Mouse (Mus musculus): ENCODE results near the gene Bad. TPM values are rescaled to one million over a fixed set of nuclear protein-coding genes. Genes with fewer than 3 reads are reported as not detected.
A peak's percentile ranks its signal among the peaks of the same experiment; 100 is the strongest.
"Not testable (repeated sequence)": the region's sequence is repeated elsewhere in the genome, so short reads cannot be mapped to it uniquely, and the experiment has no call there.

The Bad gene
- 54.9 and 55.7 TPM in 2 replicates for polyA plus RNA-seq (2014; fragmentation: Nextera tagmentation; extraction: Ambion mirVana)

DNA sequence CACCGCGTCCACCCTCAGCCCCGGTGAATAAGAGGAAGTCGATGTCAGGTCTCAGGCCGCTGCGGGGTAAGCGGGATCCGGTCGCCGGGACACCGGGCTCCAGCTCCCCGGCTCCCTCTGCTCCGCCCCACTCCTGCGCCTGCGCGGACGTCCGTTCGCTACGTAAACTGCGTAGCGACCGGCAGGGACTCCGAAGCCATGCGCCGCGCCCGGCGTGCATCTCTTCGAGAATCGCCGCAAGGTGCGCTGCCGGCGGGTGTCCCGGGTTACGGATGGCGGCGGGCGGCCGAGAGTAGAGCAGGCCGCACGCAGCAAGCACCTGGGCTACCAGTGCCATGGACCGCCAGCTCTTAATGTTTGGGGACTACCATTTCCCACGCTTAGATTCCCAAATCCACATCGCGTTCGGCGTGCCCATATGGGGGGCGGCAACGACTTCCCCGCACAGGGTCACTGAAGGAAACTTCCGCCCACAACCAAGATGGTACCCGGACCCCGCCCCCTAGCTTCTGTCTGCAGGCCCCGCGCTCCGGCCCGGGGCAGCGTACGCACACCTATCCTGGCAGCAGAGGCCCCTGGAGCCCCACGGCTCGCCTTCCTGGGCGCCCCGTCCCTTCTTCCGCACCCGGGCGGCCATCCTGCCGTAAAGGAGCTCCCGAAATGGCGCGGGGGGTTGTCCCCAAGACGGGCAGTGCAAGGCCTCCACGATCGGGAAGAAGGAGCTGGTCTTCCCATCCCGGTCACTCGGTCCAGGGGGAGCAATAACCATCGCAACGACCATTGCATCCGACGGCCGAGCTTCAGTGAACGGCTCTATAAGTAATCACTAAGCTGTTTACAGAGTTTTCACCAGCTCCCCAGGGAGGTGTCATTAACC, at the start of gene Bad:
Bad (plus strand) TSS at position 490 of the 877 bp plus-strand sequence.
- Histone ChIP-seq H3K4me2 (peak within 1 kb of the TSS; percentile 79), H3K27ac (ENCODE audit: low read depth, low read length) (peak within 1 kb of the TSS; percentile 96), H3K27me3 (ENCODE audit: control insufficient read depth, insufficient read depth, low read length) (no peaks in the 10 kb centered on the region), H3K9me3 (replicated peaks; ENCODE audit: control insufficient read depth, low read length) (no peaks in the 10 kb centered on the region), H3K4me1 (ENCODE audit: control insufficient read depth, insufficient read depth, low read length) (peaks cover 18% of the 10 kb centered on the region), H3K4me3 (ENCODE audit: low read depth, low read length) (peak within 1 kb of the TSS; percentile 84), H3K36me3 (ENCODE audit: control insufficient read depth, insufficient read depth, low read length) (no peaks in the 10 kb centered on the region), H3K9ac (ENCODE audit: low read depth, low read length) (peak within 1 kb of the TSS; percentile 89)
- peak; percentile 82 for ATAC-seq (replicated peaks; ENCODE audit: insufficient number of reproducible peaks, low FRiP score, low TSS enrichment)
- under 1% methylated on average over 82 of the region's 83 CpGs for WGBS (ENCODE audit: insufficient replicate concordance)

DNA sequence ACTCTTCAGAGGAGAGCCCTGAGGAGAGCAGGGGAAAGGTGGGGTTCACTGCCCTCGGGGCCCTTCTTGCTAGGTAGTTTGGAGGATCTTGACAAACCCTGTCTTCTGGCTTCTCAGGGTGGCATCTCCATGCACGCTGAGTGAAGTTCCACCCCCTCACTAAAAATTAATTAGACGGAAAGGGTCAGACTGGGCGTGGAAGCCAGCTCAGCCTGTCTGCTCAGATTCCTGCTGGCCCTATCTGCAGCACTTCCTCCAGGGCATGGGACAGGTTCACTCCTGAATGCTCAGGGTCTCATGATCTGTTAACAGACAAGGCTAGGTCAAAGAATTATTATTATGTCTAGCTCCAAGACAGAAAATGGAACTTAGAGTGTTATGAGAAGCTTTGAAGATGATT, 49.1 kb upstream of the Bad start:
- Histone ChIP-seq H3K36me3 (ENCODE audit: control insufficient read depth, insufficient read depth, low read length) (no peaks in the 10 kb centered on the region), H3K9ac (ENCODE audit: low read depth, low read length) (no peak overlapping the region), H3K27ac (ENCODE audit: low read depth, low read length) (no peak overlapping the region), H3K4me2 (no peak overlapping the region), H3K9me3 (replicated peaks; ENCODE audit: control insufficient read depth, low read length) (0 out of 2 replicates have a peak, but pooled peaks cover 2% of the 10 kb centered on the region), H3K27me3 (ENCODE audit: control insufficient read depth, insufficient read depth, low read length) (no peaks in the 10 kb centered on the region), H3K4me1 (ENCODE audit: control insufficient read depth, insufficient read depth, low read length) (no peaks in the 10 kb centered on the region), H3K4me3 (ENCODE audit: low read depth, low read length) (no peak overlapping the region)
- 60% methylated on average over 4 of the region's 4 CpGs for WGBS (ENCODE audit: insufficient replicate concordance)
- no peak for ATAC-seq (replicated peaks; ENCODE audit: insufficient number of reproducible peaks, low FRiP score, low TSS enrichment)

DNA sequence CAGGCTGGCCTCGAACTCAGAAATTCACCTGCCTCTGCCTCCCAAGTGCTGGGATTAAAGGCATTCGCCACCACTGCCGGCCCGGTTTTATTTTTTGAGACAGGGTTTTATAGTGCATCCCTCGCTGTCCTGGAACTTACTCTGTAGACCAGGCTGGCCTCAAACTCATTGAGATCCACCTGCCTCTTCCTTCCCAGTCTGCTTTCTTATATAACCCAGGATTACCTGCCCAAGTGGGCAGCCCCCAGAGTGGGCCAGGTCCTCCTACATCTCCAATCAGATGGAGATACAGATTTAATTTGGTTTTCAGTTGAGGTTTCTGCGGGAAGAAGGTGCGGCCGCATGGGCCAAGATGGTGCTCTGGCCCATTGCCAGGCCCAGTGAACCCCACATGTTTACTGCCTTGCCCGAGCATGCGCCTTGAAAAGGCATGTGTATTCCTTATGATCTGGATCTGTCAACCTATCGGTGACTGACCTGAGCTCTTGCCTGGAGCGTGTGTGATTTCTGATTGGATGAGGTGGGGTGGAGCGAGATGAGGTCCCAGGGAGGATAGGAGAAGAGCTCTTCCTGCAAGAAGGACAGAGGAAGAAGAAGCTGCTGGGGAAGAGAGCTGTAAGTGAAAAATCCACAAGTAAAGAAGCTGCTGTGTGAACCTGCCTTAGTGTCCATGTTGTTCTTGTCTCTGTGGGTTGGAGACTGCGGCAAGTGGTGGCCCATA, 47.8 kb upstream of the Bad start:
- no peak for ATAC-seq (replicated peaks; ENCODE audit: insufficient number of reproducible peaks, low FRiP score, low TSS enrichment)
- 85% methylated on average over 14 of the region's 14 CpGs for WGBS (ENCODE audit: insufficient replicate concordance)
- H3K9me3 ChIP-seq (replicated peaks; ENCODE audit: control insufficient read depth, low read length): 0 out of 2 replicates have a peak, but pooled peaks cover 2% of the 10 kb centered on the region

DNA sequence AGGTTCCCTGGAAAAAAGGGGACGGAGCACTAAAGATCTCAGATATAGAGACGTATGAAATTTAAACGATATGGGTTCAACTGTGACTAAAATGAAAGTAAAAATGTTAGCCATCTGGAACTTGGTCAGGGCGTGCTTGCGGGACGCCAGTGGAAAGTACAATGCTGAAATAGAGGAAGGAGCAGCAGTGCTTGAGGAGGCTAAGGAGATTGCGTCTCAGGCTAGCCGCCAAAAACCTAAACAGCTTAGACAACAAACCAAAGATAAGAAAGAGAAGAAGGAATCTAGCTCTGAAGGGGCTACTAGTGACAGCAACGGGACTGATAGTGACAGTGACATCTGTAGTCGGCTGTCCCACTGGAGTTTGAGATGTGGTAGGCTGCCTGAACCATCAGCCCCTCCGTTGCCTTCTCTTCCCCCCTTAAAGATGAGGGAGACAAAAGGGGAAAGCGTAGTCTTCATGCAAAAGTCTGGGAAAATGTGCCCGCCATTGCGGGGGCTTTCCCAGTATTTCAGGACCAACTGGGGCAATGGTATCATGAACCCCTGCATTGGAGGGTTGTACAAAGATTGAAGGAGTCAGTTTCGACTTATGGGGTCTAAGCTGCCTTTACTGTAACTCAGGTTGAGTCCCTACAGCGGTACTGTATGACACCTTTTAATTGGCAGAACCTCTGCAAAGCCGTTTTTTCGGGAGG, 45.9 kb upstream of the Bad start:
- H3K4me1 ChIP-seq (ENCODE audit: control insufficient read depth, insufficient read depth, low read length); H3K27me3 ChIP-seq (ENCODE audit: control insufficient read depth, insufficient read depth, low read length); H3K4me3 ChIP-seq (ENCODE audit: low read depth, low read length); H3K36me3 ChIP-seq (ENCODE audit: control insufficient read depth, insufficient read depth, low read length); H3K4me2 ChIP-seq; ATAC-seq (replicated peaks; ENCODE audit: insufficient number of reproducible peaks, low FRiP score, low TSS enrichment); H3K9ac ChIP-seq (ENCODE audit: low read depth, low read length); H3K27ac ChIP-seq (ENCODE audit: low read depth, low read length); H3K9me3 ChIP-seq (replicated peaks; ENCODE audit: control insufficient read depth, low read length): not testable (repeated sequence)
- WGBS (ENCODE audit: insufficient replicate concordance): 77% methylated on average over 18 of the region's 18 CpGs

More for the DNA sequence above, 47.8 kb upstream of the Bad start:
- Histone ChIP-seq H3K4me2 (no peak overlapping the region), H3K9ac (ENCODE audit: low read depth, low read length) (no peak overlapping the region), H3K36me3 (ENCODE audit: control insufficient read depth, insufficient read depth, low read length) (no peaks in the 10 kb centered on the region), H3K27me3 (ENCODE audit: control insufficient read depth, insufficient read depth, low read length) (no peaks in the 10 kb centered on the region), H3K4me1 (ENCODE audit: control insufficient read depth, insufficient read depth, low read length) (no peaks in the 10 kb centered on the region), H3K27ac (ENCODE audit: low read depth, low read length) (no peak overlapping the region), H3K4me3 (ENCODE audit: low read depth, low read length) (no peak overlapping the region)

DNA sequence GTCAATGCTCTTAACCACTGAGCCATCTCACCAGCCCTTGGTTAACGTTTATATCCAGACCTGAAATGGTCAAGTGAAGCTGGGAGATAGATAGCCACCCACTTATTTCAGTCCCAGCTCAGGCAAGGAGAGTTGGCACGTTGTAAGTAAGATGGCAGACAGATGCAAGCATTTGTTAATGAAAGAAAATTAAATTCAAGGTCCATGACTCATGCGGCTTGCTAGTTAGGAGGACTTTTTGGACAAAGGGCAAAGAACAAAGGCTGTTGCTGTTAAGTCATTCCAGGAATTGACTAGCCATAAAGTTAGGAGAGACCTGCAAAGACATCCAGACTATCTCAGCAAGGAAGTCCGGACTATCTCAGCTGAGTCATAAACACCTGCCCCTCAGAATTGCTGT, 42.0 kb upstream of the Bad start:
- ATAC-seq (replicated peaks; ENCODE audit: insufficient number of reproducible peaks, low FRiP score, low TSS enrichment): no peak
- peaks cover 2% of the 10 kb centered on the region; the same call in 1 of the 2 replicates for H3K9me3 ChIP-seq (replicated peaks; ENCODE audit: control insufficient read depth, low read length)
- no peaks in the 10 kb centered on the region for H3K4me1 ChIP-seq (ENCODE audit: control insufficient read depth, insufficient read depth, low read length)
- H3K27ac ChIP-seq (ENCODE audit: low read depth, low read length): no peak overlapping the region
- H3K4me2 ChIP-seq: no peak overlapping the region
- no peak overlapping the region for H3K9ac ChIP-seq (ENCODE audit: low read depth, low read length)
- no peaks in the 10 kb centered on the region; the same call in 1 of the 2 replicates for H3K36me3 ChIP-seq (ENCODE audit: control insufficient read depth, insufficient read depth, low read length)
- no peak overlapping the region for H3K4me3 ChIP-seq (ENCODE audit: low read depth, low read length)
- H3K27me3 ChIP-seq (ENCODE audit: control insufficient read depth, insufficient read depth, low read length): no peaks in the 10 kb centered on the region
- 74% methylated on average over 4 of the region's 4 CpGs for WGBS (ENCODE audit: insufficient replicate concordance)

DNA sequence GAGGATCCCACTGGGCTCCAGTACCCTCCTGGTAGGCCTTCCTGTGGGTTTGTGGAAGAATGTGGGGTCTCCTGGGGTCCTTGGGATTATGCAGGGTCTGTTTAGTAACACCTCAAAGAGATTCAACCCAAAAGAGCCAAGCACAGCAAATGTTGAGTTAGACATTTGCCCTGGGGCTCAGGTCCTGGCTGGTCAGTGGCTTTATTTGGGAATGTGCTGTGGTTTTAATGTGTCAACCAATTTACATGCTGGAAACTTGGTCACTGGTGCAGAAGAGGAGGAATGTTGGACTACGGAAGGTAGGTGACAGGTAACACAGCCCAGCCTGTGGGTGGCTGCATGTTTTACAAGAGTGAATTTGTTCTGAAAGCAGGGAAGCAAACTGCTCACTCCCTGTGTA, 38.6 kb upstream of the Bad start:
- no peak overlapping the region for H3K4me3 ChIP-seq (ENCODE audit: low read depth, low read length)
- peaks cover 10% of the 10 kb centered on the region for H3K36me3 ChIP-seq (ENCODE audit: control insufficient read depth, insufficient read depth, low read length)
- H3K27me3 ChIP-seq (ENCODE audit: control insufficient read depth, insufficient read depth, low read length): no peaks in the 10 kb centered on the region
- H3K9me3 ChIP-seq (replicated peaks; ENCODE audit: control insufficient read depth, low read length): no peaks in the 10 kb centered on the region; the same call in 1 of the 2 replicates
- no peak overlapping the region for H3K27ac ChIP-seq (ENCODE audit: low read depth, low read length)
- 85% methylated on average over 1 of the region's 1 CpGs for WGBS (ENCODE audit: insufficient replicate concordance)
- ATAC-seq (replicated peaks; ENCODE audit: insufficient number of reproducible peaks, low FRiP score, low TSS enrichment): no peak
- no peak overlapping the region for H3K9ac ChIP-seq (ENCODE audit: low read depth, low read length)
- no peak overlapping the region for H3K4me2 ChIP-seq
- peaks cover 2% of the 10 kb centered on the region for H3K4me1 ChIP-seq (ENCODE audit: control insufficient read depth, insufficient read depth, low read length)

DNA sequence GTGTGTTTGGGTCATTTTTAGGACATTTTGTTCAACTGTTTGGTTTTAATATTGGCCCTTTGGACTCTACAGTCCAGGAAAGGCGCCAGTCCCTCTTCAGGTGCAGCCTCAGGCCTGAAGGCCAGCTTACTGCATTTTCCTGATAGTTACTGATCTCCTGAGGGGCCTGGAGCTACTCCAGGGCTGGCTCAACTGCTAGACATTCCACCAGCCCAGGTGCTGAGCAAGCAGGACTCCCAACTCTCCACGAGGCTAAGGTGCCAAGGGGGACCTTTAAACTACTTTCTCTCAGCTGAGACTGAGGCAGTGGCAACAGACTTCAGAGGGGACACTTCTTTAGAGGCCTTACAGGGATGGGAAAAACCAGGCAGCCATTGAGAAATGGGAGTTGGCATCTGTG, 36.8 kb upstream of the Bad start:
- H3K4me2 ChIP-seq: no peak overlapping the region
- H3K27me3 ChIP-seq (ENCODE audit: control insufficient read depth, insufficient read depth, low read length): no peaks in the 10 kb centered on the region
- peaks cover 10% of the 10 kb centered on the region for H3K36me3 ChIP-seq (ENCODE audit: control insufficient read depth, insufficient read depth, low read length)
- H3K27ac ChIP-seq (ENCODE audit: low read depth, low read length): no peak overlapping the region
- 78% methylated on average over 2 of the region's 2 CpGs for WGBS (ENCODE audit: insufficient replicate concordance)
- H3K9me3 ChIP-seq (replicated peaks; ENCODE audit: control insufficient read depth, low read length): no peaks in the 10 kb centered on the region; the same call in 1 of the 2 replicates
- H3K9ac ChIP-seq (ENCODE audit: low read depth, low read length): no peak overlapping the region
- ATAC-seq (replicated peaks; ENCODE audit: insufficient number of reproducible peaks, low FRiP score, low TSS enrichment): no peak
- H3K4me1 ChIP-seq (ENCODE audit: control insufficient read depth, insufficient read depth, low read length): peaks cover 9% of the 10 kb centered on the region
- no peak overlapping the region for H3K4me3 ChIP-seq (ENCODE audit: low read depth, low read length)

DNA sequence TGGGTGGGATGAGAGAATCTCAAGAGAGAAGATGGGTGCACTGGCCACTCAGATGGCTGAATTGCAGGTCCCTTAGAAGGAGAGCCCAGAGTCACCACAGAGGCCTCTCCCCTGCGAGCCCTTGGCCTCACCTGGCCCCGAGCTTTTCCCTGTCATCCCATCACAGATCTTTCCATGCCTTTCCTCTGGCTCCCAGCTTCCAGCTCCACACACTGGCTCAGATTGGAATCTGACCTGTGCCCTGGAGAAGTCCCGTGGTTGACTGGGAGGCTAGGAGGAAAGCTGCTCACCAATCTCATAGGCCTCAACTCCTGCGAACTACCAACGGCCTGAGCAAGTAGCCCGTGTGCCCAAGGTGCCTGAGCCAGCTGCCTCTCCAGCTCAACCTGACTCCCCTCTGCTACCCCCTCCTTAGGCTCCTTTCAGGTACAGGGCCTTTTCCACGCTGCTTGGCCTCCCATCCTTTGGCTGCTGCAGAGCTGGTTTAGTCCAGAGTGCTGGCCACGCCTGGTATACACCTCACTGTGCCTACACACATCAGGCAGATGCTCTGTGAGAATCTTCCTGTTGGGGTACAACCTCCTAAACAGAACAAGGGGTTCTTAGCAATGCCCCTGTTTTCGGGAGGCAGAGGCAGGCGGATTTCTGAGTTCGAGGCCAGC, 36.0 kb upstream of the Bad start:
- peaks cover 9% of the 10 kb centered on the region for H3K4me1 ChIP-seq (ENCODE audit: control insufficient read depth, insufficient read depth, low read length)
- no peak overlapping the region for H3K9ac ChIP-seq (ENCODE audit: low read depth, low read length)
- 88% methylated on average over 11 of the region's 11 CpGs for WGBS (ENCODE audit: insufficient replicate concordance)
- no peaks in the 10 kb centered on the region for H3K27me3 ChIP-seq (ENCODE audit: control insufficient read depth, insufficient read depth, low read length)
- no peak overlapping the region for H3K4me3 ChIP-seq (ENCODE audit: low read depth, low read length)
- peaks cover 10% of the 10 kb centered on the region for H3K36me3 ChIP-seq (ENCODE audit: control insufficient read depth, insufficient read depth, low read length)
- no peak overlapping the region for H3K4me2 ChIP-seq
- H3K27ac ChIP-seq (ENCODE audit: low read depth, low read length): no peak overlapping the region
- no peaks in the 10 kb centered on the region for H3K9me3 ChIP-seq (replicated peaks; ENCODE audit: control insufficient read depth, low read length)
- ATAC-seq (replicated peaks; ENCODE audit: insufficient number of reproducible peaks, low FRiP score, low TSS enrichment): no peak
